Mouse (Mus musculus) ES-CJ7 (cell line): Measurements from ENCODE around the gene Nol10.

Source experiments
- DNase-seq: peaks from one replicate; pipeline ENCODE4 v3.0.0; 2011; ENCODE audit warnings: low read depth, low spot score

Nol10 gene

GRCm38 (mm10) chr12:17360650-17361049 is 12.4 kb downstream of the Nol10 start:
- no peak for DNase-seq

- no peak for DNase-seq
Observed at GRCm38 (mm10) chr12:17362316-17362715, 14.1 kb downstream of the Nol10 start.

DNA sequence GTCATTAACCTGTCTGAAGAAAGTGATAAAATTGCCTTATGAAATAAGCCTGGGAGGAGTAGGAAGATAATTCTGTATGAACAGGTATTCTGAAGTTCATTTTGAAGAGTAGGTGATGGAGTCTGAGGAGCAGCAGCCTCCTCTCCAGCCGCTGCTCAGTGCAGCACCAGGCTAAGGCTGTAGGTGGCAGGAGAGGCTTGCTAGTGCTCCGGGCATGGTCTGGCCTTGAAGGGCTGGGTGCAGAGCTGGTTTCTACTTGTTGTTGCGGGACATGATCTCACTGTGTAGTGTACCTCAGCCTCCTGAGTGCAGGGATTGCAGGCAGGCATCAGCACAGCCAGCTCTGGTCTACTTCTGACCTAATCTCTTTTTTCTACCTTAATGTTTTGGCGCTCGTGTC is 18.7 kb downstream of the Nol10 start:
- DNase-seq: peak; percentile 65

DNA sequence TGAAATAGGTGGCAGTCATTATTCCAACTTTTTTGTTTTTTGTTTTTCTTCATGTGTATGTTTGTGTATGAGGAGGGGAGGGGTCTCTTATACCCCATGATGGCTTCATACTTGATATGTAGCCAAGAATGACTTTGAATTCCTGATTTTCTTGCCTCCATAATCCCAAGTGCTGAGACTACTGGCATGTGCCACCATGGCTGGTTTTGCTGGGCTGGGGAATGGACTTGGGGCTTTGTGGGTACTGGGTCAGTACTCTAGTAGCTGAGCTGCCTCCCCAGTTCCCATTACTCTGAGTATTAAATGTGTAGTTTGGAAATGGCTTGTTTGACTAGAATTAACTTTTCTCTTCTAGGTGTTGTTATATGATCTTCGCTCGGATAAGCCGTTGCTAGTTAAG is 20.9 kb downstream of the Nol10 start:
- no peak for DNase-seq

DNA sequence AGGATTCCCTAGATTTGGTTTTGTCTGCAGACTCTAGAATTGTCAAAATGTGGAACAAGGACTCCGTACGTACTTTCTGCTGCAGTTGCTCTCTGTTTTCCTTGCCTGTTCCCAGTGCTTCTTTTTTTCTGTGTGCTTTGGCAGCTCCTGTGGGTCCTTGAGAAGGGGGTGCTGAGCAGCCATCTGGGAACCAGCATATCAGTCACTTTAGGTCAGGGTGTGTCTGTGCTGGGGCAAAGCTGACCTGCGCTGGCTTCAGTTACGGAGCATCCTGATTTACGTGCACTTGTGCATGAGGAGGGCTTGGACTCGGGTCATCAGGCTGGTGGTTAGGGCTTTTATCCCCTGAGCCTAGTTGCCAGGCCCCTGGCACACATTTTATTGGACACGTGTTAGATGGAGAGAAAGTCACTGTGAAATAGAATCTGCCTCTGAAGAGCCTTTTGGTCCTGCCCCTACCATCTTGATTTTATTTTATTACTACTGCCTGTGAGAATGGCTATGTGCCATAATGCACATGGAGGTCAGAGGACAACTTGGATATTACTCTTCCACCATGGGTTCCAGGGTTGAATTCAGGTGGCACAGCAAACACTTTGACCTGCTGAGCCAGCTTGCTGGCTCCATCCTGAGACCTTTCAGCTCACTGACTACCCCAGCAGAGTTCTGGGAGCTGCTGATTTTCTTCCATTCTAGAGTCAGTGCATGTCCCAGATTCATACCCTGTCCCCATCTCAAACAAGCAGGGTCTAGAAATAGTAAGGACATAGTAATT is 21.5 kb downstream of the Nol10 start:
- no peak for DNase-seq

- peak; percentile 62 for DNase-seq
Observed at GRCm38 (mm10) chr12:17371589-17372235, 23.5 kb downstream of the Nol10 start.

DNA sequence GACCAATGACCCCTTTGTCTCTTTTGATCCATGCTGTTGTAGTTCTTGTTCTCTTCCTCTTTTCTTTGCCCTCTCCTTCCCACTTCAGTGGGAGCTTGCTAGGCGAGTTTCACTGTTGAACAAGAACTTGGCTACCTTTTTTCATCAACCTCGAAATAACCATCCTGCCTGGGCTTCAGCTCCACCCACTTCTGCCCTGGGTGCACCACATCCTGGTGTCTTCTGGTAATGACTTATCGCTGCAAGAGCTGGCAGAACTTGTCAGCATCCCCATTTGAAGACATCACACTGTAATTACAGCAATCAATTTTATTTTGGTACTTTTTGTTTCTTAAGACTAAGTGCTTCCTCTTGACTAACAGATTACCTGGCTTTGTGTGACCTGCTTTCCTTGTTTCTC is 24.4 kb downstream of the Nol10 start:
- DNase-seq: no peak

DNA sequence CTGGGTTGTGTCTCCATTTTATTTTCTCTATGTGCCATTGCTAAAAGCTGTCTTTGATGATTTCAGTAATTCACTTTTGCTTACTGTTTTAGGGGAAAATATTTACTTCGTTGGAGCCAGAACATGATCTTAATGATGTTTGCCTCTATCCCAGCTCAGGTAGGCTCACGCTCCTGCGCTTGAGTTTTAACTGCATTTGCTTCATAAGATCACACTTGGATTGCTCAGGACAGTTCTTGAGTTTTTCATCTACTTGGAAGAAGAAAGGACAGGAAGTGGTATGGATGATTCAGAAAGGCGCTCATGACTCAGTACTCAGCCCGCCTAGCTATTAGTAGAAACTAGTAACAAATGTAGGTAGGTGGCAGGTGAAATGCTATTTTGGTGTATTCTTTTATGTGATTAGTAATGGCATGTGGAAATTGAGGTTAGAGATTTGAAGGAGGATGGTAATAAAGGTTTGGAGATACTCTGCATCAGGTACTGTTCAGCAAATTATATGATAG is 25.3 kb downstream of the Nol10 start:
- no peak for DNase-seq

GRCm38 (mm10) chr12:17375243-17375642 is 27.0 kb downstream of the Nol10 start:
- DNase-seq: no peak

- DNase-seq: no peak
Observed at GRCm38 (mm10) chr12:17376521-17376920, 28.3 kb downstream of the Nol10 start.

GRCm38 (mm10) chr12:17380991-17381390 is 32.7 kb downstream of the Nol10 start:
- DNase-seq: no peak

DNA sequence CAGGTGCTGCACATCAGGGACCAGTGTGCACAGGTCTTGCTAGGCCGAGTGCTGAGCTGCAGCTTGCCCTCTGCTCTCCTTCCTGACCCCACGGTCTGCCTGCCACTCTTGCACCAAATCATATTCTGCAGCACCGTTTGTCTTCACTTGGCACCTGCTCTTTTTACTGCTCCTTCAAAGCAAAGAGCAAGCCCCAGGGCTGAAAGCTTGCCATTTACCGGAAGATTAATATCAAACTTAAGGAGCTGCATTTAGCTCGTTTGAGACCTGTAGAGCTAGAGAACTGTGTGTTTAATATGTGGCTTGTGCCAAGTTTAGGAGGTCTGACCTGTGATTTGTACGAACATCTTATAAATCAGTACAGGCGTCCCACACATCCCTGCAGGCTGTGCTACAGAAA is 34.5 kb downstream of the Nol10 start:
- no peak for DNase-seq

GRCm38 (mm10) chr12:17386896-17387295 is 38.6 kb downstream of the Nol10 start:
- no peak for DNase-seq

DNA sequence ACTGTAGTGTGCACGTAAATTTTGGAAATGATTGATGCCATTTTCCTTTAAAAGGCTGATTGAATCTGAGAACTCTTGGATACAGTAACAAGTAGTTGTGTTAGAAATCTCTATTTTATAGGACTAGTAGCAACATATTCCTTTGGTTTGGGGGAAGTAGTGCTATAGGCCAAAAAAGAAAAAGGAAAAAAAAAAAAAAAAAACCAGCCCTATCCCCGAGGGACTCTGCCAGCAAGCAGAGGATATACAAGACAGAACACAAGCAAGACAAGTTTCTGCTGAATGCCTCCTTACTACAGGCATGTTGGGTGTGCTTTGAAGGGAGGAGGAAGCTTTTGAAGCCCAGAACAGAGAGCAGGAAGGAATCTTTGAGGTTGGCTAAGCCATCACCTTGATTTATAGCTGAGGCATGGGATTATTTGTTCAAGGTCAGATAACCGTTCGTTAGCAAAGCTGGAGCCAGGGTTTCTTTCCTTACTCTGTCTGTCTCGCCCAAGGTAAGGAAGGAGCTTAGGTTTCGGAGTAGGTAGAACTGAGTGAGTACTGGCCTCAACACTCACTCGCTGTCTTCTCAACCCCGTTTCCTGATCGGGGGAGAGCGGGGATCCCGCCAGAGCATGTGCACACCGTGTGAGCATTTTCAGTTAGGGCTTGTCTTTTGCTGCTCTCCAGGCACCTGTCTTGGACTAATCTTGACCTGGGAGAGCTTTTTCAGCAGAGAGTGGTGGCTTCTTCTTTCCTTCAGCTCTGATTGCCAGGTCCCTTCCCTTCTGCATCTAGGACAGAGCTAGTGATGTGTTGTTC is 39.3 kb downstream of the Nol10 start:
- DNase-seq: no peak

- no peak for DNase-seq
Observed at GRCm38 (mm10) chr12:17388136-17388437, 39.8 kb downstream of the Nol10 start.

DNA sequence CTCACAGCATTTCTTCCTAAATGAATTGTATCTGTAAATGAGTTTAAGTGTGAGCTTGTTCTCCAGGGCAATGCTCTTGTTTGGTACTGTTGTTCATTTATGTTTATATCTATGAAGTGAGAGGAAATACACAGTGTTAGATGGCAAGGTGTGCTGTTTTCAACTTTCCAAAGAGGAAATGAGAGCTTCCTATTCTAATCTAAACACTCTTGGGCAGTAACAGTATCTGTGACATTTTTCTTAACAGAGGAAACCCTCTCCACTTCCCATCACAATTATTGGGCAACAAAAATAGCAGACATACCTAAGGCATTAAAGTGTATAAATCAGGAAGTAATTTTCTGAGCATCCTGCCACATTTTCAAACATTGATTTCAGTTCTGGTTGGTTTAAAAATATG is 41.8 kb downstream of the Nol10 start:
- no peak for DNase-seq

DNA sequence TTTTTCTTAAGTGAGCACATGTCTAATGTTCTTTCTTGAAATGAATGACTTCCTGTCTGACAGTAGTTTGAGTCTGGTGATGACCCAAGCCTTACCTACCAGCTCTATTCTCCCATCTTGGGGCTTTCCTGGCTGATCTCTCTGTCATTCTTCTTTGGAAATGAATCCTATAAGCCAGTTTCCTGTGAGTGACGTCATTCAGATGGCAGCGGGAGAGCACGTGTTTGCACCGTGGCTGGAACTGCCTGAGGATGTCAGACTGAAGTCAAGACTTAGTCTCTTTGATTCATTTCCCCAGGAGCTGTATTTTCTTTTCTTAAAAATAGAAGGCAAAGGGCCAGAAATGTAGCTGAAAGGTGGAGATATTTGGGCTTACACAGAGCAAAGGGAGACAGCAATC is 42.3 kb downstream of the Nol10 start:
- DNase-seq: no peak

- DNase-seq: peak; percentile 10
Observed at GRCm38 (mm10) chr12:17393148-17393547, 44.9 kb downstream of the Nol10 start.

DNA sequence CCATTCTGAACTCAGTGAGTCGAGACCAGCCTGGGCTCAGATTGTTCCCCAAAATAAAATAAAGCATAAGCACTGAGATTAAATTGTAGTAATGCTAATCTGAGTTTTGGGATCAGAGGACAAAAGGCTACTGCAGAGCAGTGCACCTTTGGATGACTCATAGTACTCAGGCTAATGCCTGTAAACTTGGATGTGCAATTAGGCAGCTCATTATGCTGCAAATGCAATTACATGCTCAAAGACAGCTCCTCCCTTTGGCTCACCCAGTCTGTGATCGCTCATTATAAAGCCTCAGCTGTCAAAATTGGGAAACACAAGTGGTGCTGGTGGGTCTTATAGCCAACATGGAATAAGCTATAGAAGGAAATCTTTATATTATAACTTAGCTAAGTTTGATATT is 48.9 kb downstream of the Nol10 start:
- DNase-seq: no peak

GRCm38 (mm10) chr12:17401419-17401818 is 53.2 kb downstream of the Nol10 start:
- no peak for DNase-seq

GRCm38 (mm10) chr12:17402116-17402515 is 53.9 kb downstream of the Nol10 start:
- no peak for DNase-seq

- DNase-seq: no peak
Observed at GRCm38 (mm10) chr12:17403998-17404397, 55.7 kb downstream of the Nol10 start.

DNA sequence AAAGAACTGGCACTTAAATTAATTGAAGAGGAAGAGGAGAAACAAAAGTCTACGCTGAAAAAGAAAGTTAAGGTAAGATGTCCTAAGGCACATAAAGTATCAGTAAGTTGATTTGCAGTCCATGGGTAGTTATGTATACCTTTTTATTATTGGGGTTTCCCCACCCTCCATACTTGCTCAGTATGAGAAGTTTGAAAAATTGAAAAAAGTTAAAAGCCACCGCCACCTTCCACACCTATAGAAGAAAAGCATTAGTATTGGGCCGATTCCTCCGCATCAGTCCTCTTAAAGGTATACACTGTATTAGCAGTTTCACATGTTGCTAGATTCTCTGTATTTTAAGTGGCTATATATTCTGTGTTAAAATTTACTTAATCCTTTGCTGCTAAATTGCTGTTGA is 58.6 kb downstream of the Nol10 start:
- DNase-seq: no peak
